ENCODE assay signal across 10 mouse cellular contexts in the genomic region with DNA sequence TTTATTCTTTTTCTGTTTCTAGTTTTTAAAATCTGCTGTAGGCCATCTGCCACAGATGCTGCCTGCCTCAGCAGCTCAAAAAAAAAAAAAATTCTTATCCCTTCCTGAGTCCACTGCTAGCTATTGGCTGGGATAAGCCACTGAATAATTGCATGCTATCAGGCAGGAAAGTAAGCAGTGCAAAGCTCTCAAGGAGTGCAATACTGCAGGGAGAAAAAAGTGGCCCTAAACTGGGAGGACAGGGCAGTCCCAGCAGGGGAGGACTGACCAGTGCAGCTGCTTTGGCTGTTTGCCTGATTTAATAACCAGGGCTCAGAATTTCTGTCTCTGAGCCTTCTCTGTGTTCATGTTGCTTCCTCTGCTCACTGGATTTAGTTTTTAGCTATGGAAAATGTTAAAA.
DNase-seq lines count a peak whose midpoint lies in the region; ATAC-seq and TF ChIP-seq lines count a peak whose summit lies in the region.
"Had no signal": no experiment of that assay in that cellular context is flagged by ENCODE, and none has a peak within 500 bp of the region (broad histone marks: within the 10 kb centered on the region; RNA-seq: fewer than 3 reads in every experiment).

No protein-coding gene starts in this region.

- no peak for TF ChIP-seq CTCF in kidney, adult 2 months (conservative IDR thresholded peaks at IDR 0.05; ENCODE audit: insufficient read depth, insufficient read length, low read depth, low read length)

- ATAC-seq in kidney, embryonic 16.5 days (ENCODE audit: low FRiP score, low TSS enrichment), result no peak
- ATAC-seq in midbrain, embryonic 13.5 days, result peak; percentile 76; the same call in 1 of the 2 replicates

- H3K4me1 ChIP-seq in kidney, adult 2 months (ENCODE audit: control insufficient read depth, insufficient read depth, low read length), result no peaks in the 10 kb centered on the region
- no peaks in the 10 kb centered on the region for H3K4me1 ChIP-seq in kidney, embryonic 16.5 days (ENCODE audit: insufficient read depth, low read length)
- peaks cover 3% of the 10 kb centered on the region; the same call in 1 of the 2 replicates for H3K4me1 ChIP-seq in midbrain, embryonic 13.5 days (replicated peaks)
- H3K4me1 ChIP-seq: limb, embryonic 13.5 days had no signal

- DNase-seq in cerebellum, adult 9-10 months, result peak; percentile 9
- no peak for DNase-seq in cerebellum, adult 18-20 months
- DNase-seq in kidney, adult 2 months, result peak; percentile 21
- DNase-seq in embryo, embryonic 9.5 days (ENCODE audit: extremely low spot score), result peak; percentile 10
- DNase-seq in spleen, adult 18-20 months, result no peak
- DNase-seq in T-cell, adult 2 months (ENCODE audit: low spot score), result no peak

- no peak overlapping the region for H3K27ac ChIP-seq in kidney, adult 2 months (ENCODE audit: insufficient read depth, low read depth, low read length)
- H3K27ac ChIP-seq in kidney, embryonic 16.5 days (ENCODE audit: low read length), result no peak overlapping the region
- no peak overlapping the region for H3K27ac ChIP-seq in midbrain, embryonic 13.5 days
- H3K27ac ChIP-seq: limb, embryonic 13.5 days; macrophage had no signal

- no peaks in the 10 kb centered on the region for H3K36me3 ChIP-seq in kidney, adult 2 months (ENCODE audit: control insufficient read depth, insufficient read depth, low read length)
- H3K36me3 ChIP-seq in kidney, embryonic 16.5 days (ENCODE audit: insufficient read depth, low read length), result no peaks in the 10 kb centered on the region
- no peaks in the 10 kb centered on the region for H3K36me3 ChIP-seq in midbrain, embryonic 13.5 days
- H3K36me3 ChIP-seq: limb, embryonic 13.5 days had no signal

- no peak overlapping the region for H3K4me3 ChIP-seq in kidney, adult 2 months (ENCODE audit: insufficient read depth, low read depth, low read length)
- no peak overlapping the region for H3K4me3 ChIP-seq in kidney, embryonic 16.5 days (ENCODE audit: low read length)
- H3K4me3 ChIP-seq in midbrain, embryonic 13.5 days (replicated peaks), result no peak overlapping the region
- H3K4me3 ChIP-seq: limb, embryonic 13.5 days had no signal

- H3K4me2 ChIP-seq in kidney, embryonic 16.5 days (replicated peaks; ENCODE audit: low read depth, low read length), result no peak overlapping the region
- no peak overlapping the region for H3K4me2 ChIP-seq in midbrain, embryonic 13.5 days (replicated peaks)
- H3K4me2 ChIP-seq: limb, embryonic 13.5 days had no signal

- TF ChIP-seq POLR2A in kidney, adult 2 months (IDR thresholded peaks at IDR 0.05; ENCODE audit: low read depth, low read length), result no peak

- no peak overlapping the region for H3K9ac ChIP-seq in kidney, embryonic 16.5 days (replicated peaks; ENCODE audit: low read length)
- no peak overlapping the region for H3K9ac ChIP-seq in midbrain, embryonic 13.5 days (replicated peaks)
- H3K9ac ChIP-seq: limb, embryonic 13.5 days had no signal

- H3K27me3 ChIP-seq in kidney, adult 2 months (replicated peaks; ENCODE audit: control insufficient read depth, insufficient read depth, low read length), result no peaks in the 10 kb centered on the region
- no peaks in the 10 kb centered on the region for H3K27me3 ChIP-seq in kidney, embryonic 16.5 days (ENCODE audit: insufficient read depth, low read length)
- no peaks in the 10 kb centered on the region for H3K27me3 ChIP-seq in midbrain, embryonic 13.5 days
- H3K27me3 ChIP-seq: limb, embryonic 13.5 days had no signal

- H3K9me3 ChIP-seq in kidney, embryonic 16.5 days (ENCODE audit: low read length), result no peaks in the 10 kb centered on the region
- H3K9me3 ChIP-seq in midbrain, embryonic 13.5 days, result no peaks in the 10 kb centered on the region
- H3K9me3 ChIP-seq: limb, embryonic 13.5 days had no signal

Comparison
In these comparisons a context has a peak if more than half of its experiments do, and no peak if none do; other contexts are left out.
1. DNase-seq: peak in cerebellum, adult 9-10 months (single experiment), kidney, adult 2 months (single experiment) and embryo, embryonic 9.5 days (single experiment); none in cerebellum, adult 18-20 months (0 of 2), spleen, adult 18-20 months (0 of 2) and T-cell, adult 2 months (single experiment).